Mouse (Mus musculus): ENCODE results near the gene Ahnak. TPM values are rescaled to one million over a fixed set of nuclear protein-coding genes. Genes with fewer than 3 reads are reported as not detected.

Ahnak gene
- polyA plus RNA-seq, 1 experiment from 2014 or later = 2.2 TPM

DNA sequence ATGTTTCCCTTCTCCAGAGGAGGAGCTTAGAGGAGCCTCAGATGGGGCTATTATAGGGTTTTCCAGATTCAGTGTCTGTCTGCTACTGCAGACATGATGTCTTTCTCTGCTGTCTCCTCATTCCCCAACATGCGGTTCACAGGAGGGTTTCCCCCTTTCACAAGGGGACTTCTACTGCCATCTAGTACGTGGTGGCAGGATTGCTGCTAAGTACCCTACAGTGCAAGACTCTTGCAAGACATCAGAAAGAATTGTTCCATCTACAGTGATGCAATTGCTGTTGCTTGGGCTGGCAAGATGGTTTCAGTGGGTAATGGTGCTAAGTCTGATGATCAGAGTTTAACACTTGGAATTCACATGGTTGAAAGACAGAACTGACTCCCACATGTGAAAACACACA is 66.1 kb downstream of the Ahnak start:
- H3K27ac ChIP-seq (ENCODE audit: low read length) = no peak overlapping the region
- H3K4me1 ChIP-seq (replicated peaks; ENCODE audit: control insufficient read depth, insufficient read depth, low read length) = no peaks in the 10 kb centered on the region
- no peaks in the 10 kb centered on the region for H3K9me3 ChIP-seq (ENCODE audit: control insufficient read depth, low read length)
- no peak overlapping the region for H3K9ac ChIP-seq (replicated peaks; ENCODE audit: low read depth, low read length)
- no peak overlapping the region for H3K4me2 ChIP-seq (ENCODE audit: low read length)
- no peaks in the 10 kb centered on the region for H3K27me3 ChIP-seq (replicated peaks; ENCODE audit: control insufficient read depth, insufficient read depth, low read length)
- ATAC-seq = no peak
- H3K4me3 ChIP-seq (replicated peaks; ENCODE audit: low read length) = no peak overlapping the region
- H3K36me3 ChIP-seq (ENCODE audit: control insufficient read depth, insufficient read depth) = no peaks in the 10 kb centered on the region
- WGBS = 24% methylated on average over 2 of the region's 2 CpGs

DNA sequence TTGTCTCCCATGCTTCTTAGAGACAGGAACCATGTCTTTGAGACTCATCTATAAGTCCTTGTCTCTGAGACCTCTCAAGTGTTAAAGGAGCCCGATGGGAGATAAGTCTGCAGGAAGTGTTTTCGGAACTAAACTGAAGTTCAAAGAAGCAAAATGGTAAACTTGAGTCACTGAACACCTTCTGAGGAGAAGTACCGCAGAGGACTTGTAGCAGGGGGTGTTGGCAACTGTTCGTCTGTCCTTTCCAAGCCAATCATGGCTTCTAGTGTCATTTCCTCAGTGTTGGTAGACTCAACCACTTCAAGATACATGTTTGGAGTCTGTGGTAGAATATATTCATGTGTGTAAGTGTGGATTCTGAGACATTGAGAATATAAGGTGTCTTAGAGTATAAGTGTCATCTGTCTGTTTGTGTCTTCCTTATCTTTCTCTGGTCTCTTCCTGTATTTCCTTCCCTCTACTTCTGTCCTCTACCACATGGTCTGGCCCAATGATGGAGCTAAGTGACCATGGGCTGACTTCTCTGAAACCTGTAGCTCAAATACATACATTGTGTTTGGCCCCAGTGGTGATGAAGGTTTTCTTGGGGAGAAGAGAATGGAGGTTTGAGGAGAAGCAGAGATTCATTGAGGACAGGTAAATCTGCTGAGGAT is 66.7 kb downstream of the Ahnak start:
- 90% methylated on average over 4 of the region's 4 CpGs for WGBS
- no peaks in the 10 kb centered on the region for H3K36me3 ChIP-seq (ENCODE audit: control insufficient read depth, insufficient read depth)
- no peaks in the 10 kb centered on the region for H3K27me3 ChIP-seq (replicated peaks; ENCODE audit: control insufficient read depth, insufficient read depth, low read length)
- H3K9ac ChIP-seq (replicated peaks; ENCODE audit: low read depth, low read length) = no peak overlapping the region
- H3K4me3 ChIP-seq (replicated peaks; ENCODE audit: low read length) = no peak overlapping the region
- H3K4me1 ChIP-seq (replicated peaks; ENCODE audit: control insufficient read depth, insufficient read depth, low read length) = no peaks in the 10 kb centered on the region
- no peaks in the 10 kb centered on the region for H3K9me3 ChIP-seq (ENCODE audit: control insufficient read depth, low read length)
- no peak overlapping the region for H3K27ac ChIP-seq (ENCODE audit: low read length)
- H3K4me2 ChIP-seq (ENCODE audit: low read length) = no peak overlapping the region
- ATAC-seq = no peak

DNA sequence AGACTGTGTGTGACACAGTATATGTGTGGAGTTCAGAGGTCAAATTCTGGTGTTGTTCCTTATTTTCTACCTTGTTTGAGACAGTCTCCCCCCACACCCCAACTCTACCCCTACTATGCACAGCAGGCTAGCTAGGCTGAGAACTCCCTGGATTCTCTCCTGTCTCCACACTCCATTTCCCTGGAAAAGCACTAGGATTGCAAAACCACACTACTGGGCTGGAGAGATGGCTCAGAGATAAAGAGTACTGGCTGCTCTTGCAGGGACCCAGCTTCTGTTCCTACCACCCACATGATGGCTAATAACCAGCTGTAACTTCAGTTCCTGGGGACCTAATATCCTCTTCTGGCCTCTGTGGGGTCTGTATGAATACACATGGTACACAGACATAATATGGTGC is 68.6 kb downstream of the Ahnak start:
- H3K4me1 ChIP-seq (replicated peaks; ENCODE audit: control insufficient read depth, insufficient read depth, low read length) = no peaks in the 10 kb centered on the region
- no peak overlapping the region for H3K9ac ChIP-seq (replicated peaks; ENCODE audit: low read depth, low read length)
- ATAC-seq = no peak
- H3K36me3 ChIP-seq (ENCODE audit: control insufficient read depth, insufficient read depth) = no peaks in the 10 kb centered on the region
- H3K27ac ChIP-seq (ENCODE audit: low read length) = no peak overlapping the region
- no peak overlapping the region for H3K4me3 ChIP-seq (replicated peaks; ENCODE audit: low read length)
- no peaks in the 10 kb centered on the region for H3K9me3 ChIP-seq (ENCODE audit: control insufficient read depth, low read length)
- no peak overlapping the region for H3K4me2 ChIP-seq (ENCODE audit: low read length)
- no peaks in the 10 kb centered on the region for H3K27me3 ChIP-seq (replicated peaks; ENCODE audit: control insufficient read depth, insufficient read depth, low read length)

DNA sequence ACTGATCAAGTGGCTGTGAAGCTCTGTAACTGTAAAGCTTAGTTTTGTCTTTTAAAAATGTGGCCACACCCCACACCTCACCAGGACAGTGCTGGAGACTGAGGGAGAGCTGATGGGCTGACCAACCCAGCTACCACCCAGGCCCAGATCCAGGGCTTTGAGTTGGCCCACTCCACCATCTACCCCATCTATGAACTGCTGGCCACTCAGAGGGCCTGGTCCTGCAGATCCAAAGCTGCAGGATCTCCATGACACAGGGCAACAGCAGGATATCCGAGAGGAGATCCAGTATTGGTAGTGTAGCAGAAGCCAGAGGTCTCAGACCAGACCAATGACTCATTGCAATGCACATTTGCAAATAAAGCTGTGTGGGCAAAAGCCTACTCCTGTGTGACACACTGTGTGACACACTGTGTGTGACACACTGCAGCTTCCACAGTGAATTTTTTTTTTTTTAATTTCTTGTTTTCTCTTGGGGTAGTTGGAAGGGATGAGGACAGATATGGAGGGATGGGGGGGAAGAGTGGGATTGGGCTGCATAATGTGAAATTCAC is 69.3 kb downstream of the Ahnak start:
- Histone ChIP-seq H3K9ac (replicated peaks; ENCODE audit: low read depth, low read length) (no peak overlapping the region), H3K27ac (ENCODE audit: low read length) (no peak overlapping the region), H3K27me3 (replicated peaks; ENCODE audit: control insufficient read depth, insufficient read depth, low read length) (no peaks in the 10 kb centered on the region), H3K4me1 (replicated peaks; ENCODE audit: control insufficient read depth, insufficient read depth, low read length) (no peaks in the 10 kb centered on the region), H3K4me2 (ENCODE audit: low read length) (no peak overlapping the region), H3K9me3 (ENCODE audit: control insufficient read depth, low read length) (no peaks in the 10 kb centered on the region), H3K36me3 (ENCODE audit: control insufficient read depth, insufficient read depth) (no peaks in the 10 kb centered on the region), H3K4me3 (replicated peaks; ENCODE audit: low read length) (no peak overlapping the region)
- WGBS = 83% methylated on average over 1 of the region's 1 CpGs
- ATAC-seq = no peak

DNA sequence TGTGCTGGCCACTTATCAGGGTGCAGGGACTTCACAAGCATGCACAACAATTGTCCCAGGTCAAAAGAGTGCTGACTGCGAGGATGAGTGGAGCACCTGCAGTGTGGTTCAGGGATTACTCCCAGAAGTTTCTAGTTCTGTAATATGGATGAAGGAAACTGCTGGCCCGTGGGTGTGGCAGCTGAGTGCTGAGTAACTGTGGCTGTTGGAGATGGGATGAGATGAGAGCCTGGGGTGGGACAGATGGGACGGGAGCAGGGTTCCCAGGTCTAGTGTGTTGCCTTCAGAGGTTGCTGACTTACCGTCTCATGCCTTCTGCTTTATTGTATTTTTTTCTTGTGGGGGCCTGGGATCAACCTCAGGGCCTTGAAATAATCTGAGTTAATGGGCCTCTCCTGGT is 69.9 kb downstream of the Ahnak start:
- H3K27ac ChIP-seq (ENCODE audit: low read length) = no peak overlapping the region
- H3K9me3 ChIP-seq (ENCODE audit: control insufficient read depth, low read length) = no peaks in the 10 kb centered on the region
- H3K4me1 ChIP-seq (replicated peaks; ENCODE audit: control insufficient read depth, insufficient read depth, low read length) = no peaks in the 10 kb centered on the region
- no peak overlapping the region for H3K9ac ChIP-seq (replicated peaks; ENCODE audit: low read depth, low read length)
- no peak overlapping the region for H3K4me3 ChIP-seq (replicated peaks; ENCODE audit: low read length)
- no peak for ATAC-seq
- no peaks in the 10 kb centered on the region for H3K27me3 ChIP-seq (replicated peaks; ENCODE audit: control insufficient read depth, insufficient read depth, low read length)
- 76% methylated on average over 4 of the region's 4 CpGs for WGBS
- no peak overlapping the region for H3K4me2 ChIP-seq (ENCODE audit: low read length)
- H3K36me3 ChIP-seq (ENCODE audit: control insufficient read depth, insufficient read depth) = no peaks in the 10 kb centered on the region

DNA sequence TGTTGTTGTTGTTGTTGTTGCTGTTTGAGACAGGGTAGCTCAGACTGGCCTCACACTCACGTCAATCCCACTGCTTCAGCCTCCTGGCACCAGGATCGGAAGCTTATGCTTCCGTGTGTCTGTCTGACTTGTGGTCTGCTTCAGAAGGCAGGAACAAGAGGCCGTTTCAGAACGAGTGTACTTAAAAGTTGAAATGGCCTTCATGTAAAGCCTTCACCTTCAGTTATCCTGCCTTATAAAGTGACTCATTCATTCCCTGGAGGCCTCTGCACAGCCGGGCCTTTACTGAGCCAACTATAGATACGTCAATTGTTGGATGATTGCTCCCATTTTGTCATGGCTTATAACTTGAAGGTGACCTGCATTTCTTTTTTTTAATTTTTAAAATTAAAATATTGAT is 70.3 kb downstream of the Ahnak start:
- Histone ChIP-seq H3K36me3 (ENCODE audit: control insufficient read depth, insufficient read depth) (no peaks in the 10 kb centered on the region), H3K27ac (ENCODE audit: low read length) (no peak overlapping the region), H3K4me3 (replicated peaks; ENCODE audit: low read length) (no peak overlapping the region), H3K9me3 (ENCODE audit: control insufficient read depth, low read length) (no peaks in the 10 kb centered on the region), H3K27me3 (replicated peaks; ENCODE audit: control insufficient read depth, insufficient read depth, low read length) (no peaks in the 10 kb centered on the region), H3K4me2 (ENCODE audit: low read length) (no peak overlapping the region), H3K4me1 (replicated peaks; ENCODE audit: control insufficient read depth, insufficient read depth, low read length) (no peaks in the 10 kb centered on the region), H3K9ac (replicated peaks; ENCODE audit: low read depth, low read length) (no peak overlapping the region)
- WGBS = 78% methylated on average over 7 of the region's 7 CpGs
- no peak for ATAC-seq

DNA sequence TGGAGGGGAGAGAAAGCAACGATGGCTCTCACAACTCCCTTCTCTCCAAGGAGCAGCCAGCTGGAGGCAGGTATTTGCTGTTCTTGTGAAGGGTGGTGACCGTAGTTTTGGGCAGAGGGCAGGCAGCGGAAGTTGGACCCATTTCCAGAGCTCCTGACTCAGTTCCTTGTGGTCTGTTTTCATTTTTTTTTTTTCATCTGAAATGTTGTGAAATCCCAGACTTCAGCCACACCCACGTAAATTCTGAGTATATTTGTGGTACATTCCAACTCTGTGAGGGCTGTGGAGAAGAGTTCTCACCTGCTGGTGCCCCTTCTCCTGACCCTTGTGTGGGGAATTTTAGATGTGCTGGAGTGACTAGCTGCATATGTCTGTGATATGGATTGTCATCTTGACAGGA is 71.0 kb downstream of the Ahnak start:
- Histone ChIP-seq H3K9ac (replicated peaks; ENCODE audit: low read depth, low read length) (no peak overlapping the region), H3K4me1 (replicated peaks; ENCODE audit: control insufficient read depth, insufficient read depth, low read length) (no peaks in the 10 kb centered on the region), H3K9me3 (ENCODE audit: control insufficient read depth, low read length) (no peaks in the 10 kb centered on the region), H3K4me2 (ENCODE audit: low read length) (no peak overlapping the region), H3K36me3 (ENCODE audit: control insufficient read depth, insufficient read depth) (no peaks in the 10 kb centered on the region), H3K4me3 (replicated peaks; ENCODE audit: low read length) (no peak overlapping the region), H3K27me3 (replicated peaks; ENCODE audit: control insufficient read depth, insufficient read depth, low read length) (no peaks in the 10 kb centered on the region), H3K27ac (ENCODE audit: low read length) (no peak overlapping the region)
- 72% methylated on average over 4 of the region's 4 CpGs for WGBS
- ATAC-seq = no peak

DNA sequence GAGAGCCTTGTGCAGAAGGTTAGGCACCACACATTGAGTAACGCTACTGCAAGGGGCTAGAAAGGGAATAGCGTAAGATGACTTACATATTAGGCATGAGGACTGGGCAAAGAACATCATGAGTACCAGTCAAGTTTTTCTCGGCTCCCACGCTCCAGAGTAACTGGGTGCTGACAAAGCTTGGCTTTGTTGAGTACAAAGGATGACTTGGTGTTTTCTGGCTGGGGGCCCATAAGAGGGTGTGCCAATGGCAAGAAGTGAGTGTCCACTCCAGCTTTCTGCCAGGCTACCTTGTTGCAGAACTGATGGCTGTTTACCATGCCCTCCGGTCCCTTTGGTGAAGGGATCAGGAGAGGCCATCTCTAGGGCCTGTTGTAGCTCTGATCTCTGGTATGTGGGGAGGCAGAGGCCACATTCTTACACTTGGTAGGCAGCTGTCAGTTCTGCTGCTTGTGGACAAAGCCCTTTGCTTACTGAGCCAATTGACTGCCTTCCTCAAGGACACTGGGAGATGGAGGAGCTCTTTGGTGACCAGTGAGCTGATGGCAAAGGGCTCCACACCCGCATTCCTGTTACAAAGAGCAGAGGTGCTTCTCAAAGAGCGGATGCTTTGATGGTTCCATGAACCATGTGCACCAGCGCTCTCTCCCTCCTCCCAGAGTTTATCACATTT is 72.3 kb downstream of the Ahnak start:
- peaks cover 10% of the 10 kb centered on the region for H3K4me1 ChIP-seq (replicated peaks; ENCODE audit: control insufficient read depth, insufficient read depth, low read length)
- no peak overlapping the region for H3K4me3 ChIP-seq (replicated peaks; ENCODE audit: low read length)
- no peak overlapping the region for H3K9ac ChIP-seq (replicated peaks; ENCODE audit: low read depth, low read length)
- no peak overlapping the region for H3K27ac ChIP-seq (ENCODE audit: low read length)
- ATAC-seq = no peak
- no peaks in the 10 kb centered on the region for H3K9me3 ChIP-seq (ENCODE audit: control insufficient read depth, low read length)
- H3K36me3 ChIP-seq (ENCODE audit: control insufficient read depth, insufficient read depth) = no peaks in the 10 kb centered on the region
- WGBS = 89% methylated on average over 8 of the region's 8 CpGs
- no peak overlapping the region for H3K4me2 ChIP-seq (ENCODE audit: low read length)
- H3K27me3 ChIP-seq (replicated peaks; ENCODE audit: control insufficient read depth, insufficient read depth, low read length) = no peaks in the 10 kb centered on the region

DNA sequence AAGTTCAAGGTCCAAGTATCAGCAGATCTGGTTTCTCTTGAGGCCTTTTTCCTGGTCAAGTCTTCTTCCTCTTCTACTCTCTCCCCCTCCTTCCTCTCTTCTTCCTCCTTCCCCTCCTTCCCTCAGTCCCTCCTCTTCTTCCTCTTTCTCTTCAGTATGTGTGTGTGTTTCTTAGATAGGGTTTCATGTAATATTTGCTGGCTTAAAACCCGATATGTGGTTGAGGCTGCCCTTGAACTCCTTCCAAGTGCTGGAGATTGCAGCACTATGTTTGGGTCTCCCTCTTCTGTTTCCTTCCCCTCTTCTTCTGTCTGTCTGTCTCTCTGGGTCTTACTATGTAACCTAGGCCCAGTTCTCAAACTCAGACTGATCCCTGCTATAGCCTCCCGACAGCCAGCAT is 73.7 kb downstream of the Ahnak start:
- Histone ChIP-seq H3K36me3 (ENCODE audit: control insufficient read depth, insufficient read depth) (no peaks in the 10 kb centered on the region), H3K9ac (replicated peaks; ENCODE audit: low read depth, low read length) (no peak overlapping the region)
- 89% methylated on average over 2 of the region's 2 CpGs for WGBS

More for the DNA sequence above, 73.7 kb downstream of the Ahnak start:
- H3K27ac ChIP-seq (ENCODE audit: low read length) = no peak overlapping the region
- H3K9me3 ChIP-seq (ENCODE audit: control insufficient read depth, low read length) = no peaks in the 10 kb centered on the region
- no peak overlapping the region for H3K4me3 ChIP-seq (replicated peaks; ENCODE audit: low read length)
- H3K4me2 ChIP-seq (ENCODE audit: low read length) = no peak overlapping the region
- no peaks in the 10 kb centered on the region for H3K27me3 ChIP-seq (replicated peaks; ENCODE audit: control insufficient read depth, insufficient read depth, low read length)
- ATAC-seq = no peak
- peaks cover 14% of the 10 kb centered on the region for H3K4me1 ChIP-seq (replicated peaks; ENCODE audit: control insufficient read depth, insufficient read depth, low read length)

All from forebrain, embryonic 16.5 days (tissue).